Mouse (Mus musculus) bone marrow macrophage, adult 2 months (primary cell): ENCODE results near the gene Chmp2a.

Experiments used
- CTCF ChIP-seq: IDR thresholded peaks from 2 replicates; pipeline ENCODE4 v1.5.1; 2012; ENCODE audit warnings: low read depth, mild to moderate bottlenecking, low read length, moderate library complexity
- POLR2A ChIP-seq: IDR thresholded peaks from 2 replicates; pipeline ENCODE4 v1.6.1; 2012; ENCODE audit warnings: mild to moderate bottlenecking, low read depth, low read length, borderline replicate concordance

DNA sequence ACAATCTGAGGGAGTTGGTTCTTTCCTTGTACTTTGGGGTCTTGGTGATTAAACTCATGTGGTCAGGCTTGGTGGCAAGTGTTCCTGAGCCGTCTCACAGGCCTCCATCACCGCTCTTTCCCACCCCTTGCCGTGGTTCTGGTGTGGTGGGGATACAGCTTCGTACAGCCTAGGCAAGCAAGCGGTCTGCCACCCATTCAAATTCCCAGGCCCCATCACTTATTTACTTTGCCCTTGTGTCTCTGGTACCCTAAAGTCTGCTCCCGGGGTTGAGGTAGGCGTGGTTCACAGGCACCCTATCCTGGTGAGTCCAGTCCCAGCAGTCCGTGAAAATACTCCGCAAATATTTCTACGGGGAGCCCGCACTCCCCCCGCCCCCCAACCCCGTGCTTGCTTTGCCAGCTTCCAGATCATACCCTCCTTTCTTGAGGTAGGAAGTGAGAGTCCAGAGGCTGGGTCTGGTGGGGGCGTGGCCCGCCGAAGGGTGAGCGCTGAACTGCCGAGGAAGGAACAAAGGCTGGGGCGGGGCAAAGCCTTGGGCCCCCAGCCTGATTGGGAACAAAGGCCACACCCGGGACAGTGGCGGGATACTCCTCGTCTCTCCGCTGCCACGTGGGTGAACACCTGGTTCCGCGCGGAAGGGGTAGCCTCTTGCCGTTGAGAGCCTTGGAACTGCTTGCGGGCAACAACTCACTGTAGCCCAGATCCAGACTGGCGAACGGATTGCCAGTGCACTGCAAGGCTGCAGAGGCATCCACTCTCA is 11.7 kb downstream of the Chmp2a start:
- TF ChIP-seq CTCF: no peak
- TF ChIP-seq POLR2A: 0 out of 2 replicates have a peak, but pooled peaks have one; percentile 15
